Mouse (Mus musculus): ENCODE data around the gene Med21.

- TF ChIP-seq CTCF (IDR thresholded peaks at IDR 0.05) (no peak), EP300 (IDR thresholded peaks at IDR 0.05) (no peak)
Measured at GRCm38 (mm10) chr6:146674420-146674819, 32.1 kb downstream of the Med21 start.

Data from lung, postnatal 0 days (tissue).